Comparison of ENCODE assay signal across 9 mouse cellular contexts in the genomic region with DNA sequence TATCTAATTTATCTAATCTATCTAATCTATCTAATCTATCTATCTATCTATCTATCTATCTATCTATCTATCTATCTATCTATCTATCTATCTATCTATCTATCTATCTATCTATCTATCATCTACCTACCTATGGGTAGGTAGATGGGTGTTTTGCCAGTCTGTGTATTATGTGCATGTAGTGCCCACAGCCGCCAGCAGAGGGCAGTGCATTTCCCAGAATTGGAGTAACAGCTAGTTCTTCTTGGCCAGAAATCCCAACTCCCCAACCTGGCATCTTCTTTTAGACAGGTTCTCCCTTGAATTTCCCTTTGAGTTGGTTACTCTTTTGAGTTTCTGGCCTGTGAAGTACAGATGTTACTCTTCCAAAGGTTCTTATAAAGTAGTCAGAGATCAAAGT.
A peak's percentile ranks its signal among the peaks of the same experiment; 100 is the strongest.
DNase-seq lines count a peak whose midpoint lies in the region; TF ChIP-seq lines count a peak whose summit lies in the region.
"Had no signal": no experiment of that assay in that cellular context is flagged by ENCODE, and none has a peak within 500 bp of the region (broad histone marks: within the 10 kb centered on the region; RNA-seq: fewer than 3 reads in every experiment).

No protein-coding gene starts in this region.

- no peak overlapping the region for H3K4me3 ChIP-seq in layer of hippocampus, adult 2 months
- H3K4me3 ChIP-seq: megakaryocyte, embryonic 14.5 days had no signal

- H3K27ac ChIP-seq in layer of hippocampus, adult 2 months, result no peak overlapping the region

- TF ChIP-seq CTCF in layer of hippocampus, adult 2 months (conservative IDR thresholded peaks at IDR 0.05), result peak; percentile 84

- peak; percentile 31 for DNase-seq in cerebellum, adult 11 months
- no peak for DNase-seq in cerebellum, adult 11-12 months
- peak; percentile 61 for DNase-seq in A20 (ENCODE audit: low read depth, low spot score)
- DNase-seq in adrenal gland, postnatal 4 days (ENCODE audit: low spot score in 2 of 2), result peak; percentile 12 to 48
- peak; percentile 47 for DNase-seq in fibroblast of lung, adult 2 months (ENCODE audit: low read depth)
- peak; percentile 35 to 68 for DNase-seq in layer of hippocampus, adult 2 months (ENCODE audit: low spot score in 2 of 2)
- peak; percentile 79 for DNase-seq in lung, postnatal 14 days
- peak; percentile 40 to 74 for DNase-seq in spleen, postnatal 10 days (ENCODE audit: low spot score in 2 of 2)
